Mouse (Mus musculus) midbrain, postnatal 0 days (tissue): ENCODE results near the gene Dlg1. TPM values are rescaled to one million over a fixed set of nuclear protein-coding genes. Genes with fewer than 3 reads are reported as not detected.

ENCODE experiments used
- ATAC-seq: fragments of 200-750 bp; cut with Nextera tagmentation; 2 replicates; pipeline ENCODE4 v1.8.0; 2017; ENCODE audit warnings: moderate number of reproducible peaks, mild to moderate bottlenecking, moderate TSS enrichment, moderate library complexity; ENCODE audit not compliant: low FRiP score
- DNase-seq: peaks from one replicate; pipeline ENCODE4 v3.0.0-alpha.2; 2015; ENCODE audit warnings: low spot score
- H3K27ac ChIP-seq: fragments of 300-500 bp; sonication (generic); 2 replicates; pipeline ENCODE4 v1.5.1; 2014; ENCODE audit warnings: low read depth, mild to moderate bottlenecking, low read length, mixed read lengths
- H3K27me3 ChIP-seq: fragments of 300-500 bp; sonication (generic); 2 replicates; pipeline ENCODE4 v1.6.1; 2014; ENCODE audit warnings: low read length, control low read depth, mixed read lengths; ENCODE audit not compliant: insufficient read depth
- H3K36me3 ChIP-seq: fragments of 300-500 bp; sonication (generic); 2 replicates; pipeline ENCODE4 v1.6.1; 2014; ENCODE audit warnings: low read length, control low read depth, mixed read lengths; ENCODE audit not compliant: insufficient read depth
- H3K4me1 ChIP-seq: fragments of 300-500 bp; sonication (generic); 2 replicates; pipeline ENCODE4 v1.6.1; 2014; ENCODE audit warnings: mild to moderate bottlenecking, control low read depth, antibody characterized with exemption, low read length, mixed read lengths; ENCODE audit not compliant: insufficient read depth
- H3K4me2 ChIP-seq: fragments of 300-500 bp; sonication (generic); 2 replicates; pipeline ENCODE4 v1.6.1; 2014; ENCODE audit warnings: low read depth, mild to moderate bottlenecking, low read length, mixed read lengths; ENCODE audit not compliant: poor library complexity, severe bottlenecking
- H3K4me3 ChIP-seq: fragments of 300-500 bp; sonication (generic); 2 replicates; pipeline ENCODE4 v1.5.1; 2014; ENCODE audit warnings: low read depth, mild to moderate bottlenecking, low read length, moderate library complexity
- H3K9ac ChIP-seq: fragments of 300-500 bp; sonication (generic); replicated peaks from 2 replicates; pipeline ENCODE4 v1.6.1; 2014; ENCODE audit warnings: mild to moderate bottlenecking, low read length, moderate library complexity, mixed read lengths; ENCODE audit not compliant: poor library complexity, severe bottlenecking
- H3K9me3 ChIP-seq: fragments of 300-500 bp; sonication (generic); 2 replicates; pipeline ENCODE4 v1.6.1; 2016; ENCODE audit warnings: low read length, control low read depth
- CTCF ChIP-seq: IDR thresholded peaks from 2 replicates; pipeline ENCODE4 v1.5.1; 2016; ENCODE audit warnings: antibody characterized with exemption, mild to moderate bottlenecking
- WGBS: fragments of 180-500 bp; shearing (Covaris S2); extraction: QIAGEN DNeasy Blood & Tissue Kit; methylation state at CpG from one replicate; pipeline ENCODE4 v1.1.7; 2014; 5-methylcytosine and 5-hydroxymethylcytosine counted together
- polyA plus RNA-seq: library from polyadenylated mRNA; unstranded; fragments of >200 nt; fragmentation: Nextera tagmentation; extraction: Ambion mirVana; gene quantifications from 2 replicates; pipeline ENCODE4 v1.2.1, GENCODE M21; 2015
- total RNA-seq: library from RNA; depleted of rRNA; stranded (reverse); fragments of >200 nt; gene quantifications from 2 replicates; pipeline ENCODE4 v1.2.3, GENCODE M21; 2014

Dlg1 gene
- total and polyA plus RNA-seq, 2 experiments from 2014 or later, result 10.9 to 24.8 TPM

DNA sequence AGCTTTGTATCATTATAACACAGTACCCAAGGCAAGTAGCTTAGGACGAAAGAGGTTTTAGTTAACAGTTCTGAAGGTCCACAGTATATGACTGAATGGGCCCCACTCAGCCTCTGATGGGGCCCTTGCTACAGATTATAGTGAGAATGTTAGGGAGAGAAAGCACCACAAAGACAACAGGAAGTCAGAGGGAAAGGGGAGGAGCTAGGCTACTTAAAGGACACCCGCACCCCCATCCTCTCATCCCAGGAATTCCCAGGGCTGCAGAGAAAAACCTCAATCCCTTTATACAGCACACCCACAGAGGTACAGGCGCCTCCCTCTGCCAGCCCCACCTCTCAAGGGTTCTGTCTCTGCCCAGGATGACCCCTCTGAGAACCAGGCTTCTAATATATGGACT lies 32.2 kb upstream of the Dlg1 start:
- Histone ChIP-seq H3K36me3 (no peaks in the 10 kb centered on the region), H3K9ac (no peak overlapping the region), H3K4me3 (no peak overlapping the region), H3K27ac (no peak overlapping the region), H3K4me1 (no peaks in the 10 kb centered on the region), H3K27me3 (no peaks in the 10 kb centered on the region), H3K9me3 (no peaks in the 10 kb centered on the region), H3K4me2 (no peak overlapping the region)
- DNase-seq (no peak), ATAC-seq (no peak)
- WGBS, result 66% methylated on average over 3 of the region's 3 CpGs
- TF ChIP-seq CTCF, result no peak

DNA sequence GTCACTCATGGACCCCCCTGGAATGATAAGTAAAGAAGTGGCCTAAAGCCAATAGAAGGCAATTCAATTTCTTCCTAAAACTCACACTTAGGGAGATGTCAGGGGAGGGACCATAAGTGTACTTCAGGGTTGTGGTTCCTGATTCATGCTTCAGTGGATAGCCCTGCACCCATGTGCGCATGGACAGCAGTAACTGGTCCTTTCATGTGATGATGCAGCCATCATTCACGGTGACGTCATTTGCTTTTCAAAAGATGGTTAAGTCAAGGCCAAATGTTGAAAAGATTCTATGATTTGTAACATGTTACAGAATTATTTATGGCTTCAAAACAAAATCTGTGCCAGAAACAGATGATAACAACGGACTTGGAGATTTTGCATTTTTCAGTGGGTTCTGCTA lies 28.9 kb upstream of the Dlg1 start:
- no peak for TF ChIP-seq CTCF
- no peaks in the 10 kb centered on the region for H3K9me3 ChIP-seq
- no peak for DNase-seq
- H3K4me3 ChIP-seq, result no peak overlapping the region
- 95% methylated on average over 4 of the region's 4 CpGs for WGBS
- H3K4me2 ChIP-seq, result no peak overlapping the region
- no peak for ATAC-seq
- H3K9ac ChIP-seq, result no peak overlapping the region
- H3K4me1 ChIP-seq, result no peaks in the 10 kb centered on the region
- H3K36me3 ChIP-seq, result no peaks in the 10 kb centered on the region
- no peak overlapping the region for H3K27ac ChIP-seq
- H3K27me3 ChIP-seq, result no peaks in the 10 kb centered on the region

DNA sequence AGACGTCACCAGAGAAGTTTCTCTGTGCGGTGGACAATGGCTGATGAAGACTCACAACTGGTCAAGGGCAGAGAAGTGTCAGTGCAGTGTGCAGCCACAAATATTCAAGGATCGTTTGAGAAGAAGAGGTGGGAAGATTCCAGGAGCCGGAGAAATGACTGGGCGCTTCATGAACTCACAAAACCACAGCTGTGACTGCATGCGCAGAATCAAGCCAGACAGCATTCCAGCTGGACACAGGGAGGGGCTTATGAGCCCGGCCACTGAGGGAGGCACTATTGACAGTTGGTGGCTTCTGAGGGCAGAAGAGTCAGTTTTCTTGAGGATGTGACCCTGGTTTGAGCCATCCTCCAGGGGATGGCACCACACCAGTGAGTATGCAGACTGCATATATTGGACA lies 24.9 kb upstream of the Dlg1 start:
- no peaks in the 10 kb centered on the region for H3K27me3 ChIP-seq
- H3K9ac ChIP-seq, result no peak overlapping the region
- no peak for TF ChIP-seq CTCF
- ATAC-seq (no peak), DNase-seq (no peak)
- no peak overlapping the region for H3K27ac ChIP-seq
- H3K4me3 ChIP-seq, result no peak overlapping the region
- H3K36me3 ChIP-seq, result no peaks in the 10 kb centered on the region
- 42% methylated on average over 7 of the region's 7 CpGs for WGBS
- no peaks in the 10 kb centered on the region for H3K4me1 ChIP-seq
- no peak overlapping the region for H3K4me2 ChIP-seq
- H3K9me3 ChIP-seq, result no peaks in the 10 kb centered on the region

DNA sequence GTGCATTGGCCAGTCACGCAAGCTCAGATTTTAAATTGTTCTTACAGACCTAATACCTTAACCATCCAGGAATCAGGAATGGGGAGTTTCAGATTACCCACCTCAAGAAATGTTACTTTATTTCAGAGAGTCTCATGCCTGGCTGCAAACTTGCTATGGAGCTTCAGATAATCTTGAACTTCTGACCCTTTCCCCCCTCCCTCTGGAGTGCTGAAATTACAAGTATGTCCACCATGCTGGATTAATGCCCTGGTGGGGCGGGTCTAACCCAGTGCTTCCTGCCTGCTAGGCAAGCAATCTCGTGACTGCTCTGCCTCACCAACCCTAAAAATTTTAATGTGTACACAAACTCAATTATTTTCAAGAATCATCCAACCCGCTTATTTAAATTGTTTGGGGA lies 23.3 kb upstream of the Dlg1 start:
- Histone ChIP-seq H3K9me3 (no peaks in the 10 kb centered on the region), H3K9ac (no peak overlapping the region), H3K27ac (no peak overlapping the region), H3K4me1 (no peaks in the 10 kb centered on the region), H3K27me3 (no peaks in the 10 kb centered on the region), H3K4me2 (no peak overlapping the region), H3K4me3 (no peak overlapping the region), H3K36me3 (no peaks in the 10 kb centered on the region)
- 76% methylated on average over 4 of the region's 4 CpGs for WGBS
- no peak for TF ChIP-seq CTCF
- no peak for DNase-seq
- no peak for ATAC-seq

DNA sequence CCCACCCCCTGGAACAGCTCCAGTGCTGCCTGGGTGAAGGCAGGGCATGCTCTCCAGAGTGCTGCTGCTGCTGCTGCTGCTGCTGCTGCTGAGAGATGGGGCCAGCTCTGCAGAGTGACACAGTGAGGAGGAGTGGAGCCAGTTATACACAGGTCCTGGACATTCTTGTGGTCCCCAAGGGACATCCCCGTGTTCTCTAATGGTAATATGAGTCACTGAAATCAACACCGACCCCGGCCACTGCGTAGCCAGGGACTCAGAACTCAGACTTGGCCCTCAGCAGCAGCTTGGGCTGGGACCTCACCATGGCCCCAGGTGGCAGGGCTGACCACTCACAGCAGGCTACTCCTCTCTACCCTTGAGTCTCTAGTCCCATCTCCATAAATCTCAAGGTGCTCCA lies 21.5 kb upstream of the Dlg1 start:
- H3K4me3 ChIP-seq, result no peak overlapping the region
- 83% methylated on average over 4 of the region's 4 CpGs for WGBS
- no peak for ATAC-seq
- no peak for DNase-seq
- H3K36me3 ChIP-seq, result no peaks in the 10 kb centered on the region
- no peaks in the 10 kb centered on the region for H3K27me3 ChIP-seq
- no peaks in the 10 kb centered on the region for H3K4me1 ChIP-seq
- no peak overlapping the region for H3K4me2 ChIP-seq
- H3K27ac ChIP-seq, result no peak overlapping the region
- H3K9me3 ChIP-seq, result no peaks in the 10 kb centered on the region
- H3K9ac ChIP-seq, result no peak overlapping the region
- TF ChIP-seq CTCF, result no peak

DNA sequence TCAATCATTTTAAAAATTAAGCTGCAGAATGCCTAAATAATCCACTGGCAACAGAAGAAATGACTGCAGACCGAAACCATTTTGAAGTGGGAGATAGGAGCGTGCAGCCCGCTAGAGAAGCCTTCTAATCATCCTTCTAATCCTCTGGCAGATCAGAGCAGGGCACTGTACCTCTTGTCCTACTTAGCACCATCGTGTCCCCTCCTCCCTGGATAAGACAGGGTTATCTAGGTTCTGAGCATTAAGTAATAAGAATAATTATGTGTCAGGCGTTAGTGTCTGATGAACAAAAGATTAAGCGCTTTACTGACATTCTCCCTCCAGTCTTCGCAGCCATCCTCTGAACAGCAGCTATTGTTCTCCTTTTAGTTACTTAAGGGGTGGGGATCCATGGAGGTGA lies 16.0 kb upstream of the Dlg1 start:
- Histone ChIP-seq H3K9me3 (no peaks in the 10 kb centered on the region), H3K4me3 (no peak overlapping the region), H3K27me3 (no peaks in the 10 kb centered on the region), H3K36me3 (no peaks in the 10 kb centered on the region), H3K27ac (no peak overlapping the region), H3K9ac (no peak overlapping the region), H3K4me2 (no peak overlapping the region), H3K4me1 (no peaks in the 10 kb centered on the region)
- ATAC-seq (no peak), DNase-seq (no peak)
- 54% methylated on average over 7 of the region's 7 CpGs for WGBS
- no peak for TF ChIP-seq CTCF
